Mouse (Mus musculus) intestine, embryonic 15.5 days (tissue): ENCODE data around the gene Dgkg. TPM values are rescaled to one million over a fixed set of nuclear protein-coding genes. Genes with fewer than 3 reads are reported as not detected.

Source experiments
- ATAC-seq: fragments of 200-750 bp; cut with Nextera tagmentation; 2 replicates; pipeline ENCODE4 v1.8.0; 2017; ENCODE audit warnings: moderate TSS enrichment, moderate library complexity
- H3K27ac ChIP-seq: fragments of 300-500 bp; sonication (generic); 2 replicates; pipeline ENCODE4 v1.5.1; 2015; ENCODE audit warnings: mild to moderate bottlenecking, inconsistent platforms
- H3K27me3 ChIP-seq: fragments of 300-500 bp; sonication (generic); replicated peaks from 2 replicates; pipeline ENCODE4 v1.6.1; 2015; ENCODE audit warnings: inconsistent platforms
- H3K36me3 ChIP-seq: fragments of 300-500 bp; sonication (generic); 2 replicates; pipeline ENCODE4 v1.6.1; 2015; ENCODE audit warnings: inconsistent platforms
- H3K4me1 ChIP-seq: fragments of 300-500 bp; sonication (generic); replicated peaks from 2 replicates; pipeline ENCODE4 v1.6.1; 2015; ENCODE audit warnings: inconsistent platforms
- H3K4me2 ChIP-seq: fragments of 300-500 bp; sonication (generic); replicated peaks from 2 replicates; pipeline ENCODE4 v1.6.1; 2015; ENCODE audit warnings: mild to moderate bottlenecking, inconsistent platforms
- H3K4me3 ChIP-seq: fragments of 300-500 bp; sonication (generic); replicated peaks from 2 replicates; pipeline ENCODE4 v1.5.1; 2015; ENCODE audit warnings: inconsistent platforms
- H3K9ac ChIP-seq: fragments of 300-500 bp; sonication (generic); 2 replicates; pipeline ENCODE4 v1.6.1; 2015; ENCODE audit warnings: inconsistent platforms
- H3K9me3 ChIP-seq: fragments of 300-500 bp; sonication (generic); 2 replicates; pipeline ENCODE4 v1.6.1; 2016; ENCODE audit warnings: inconsistent platforms
- WGBS: fragments of 180-500 bp; shearing (Covaris S2); methylation state at CpG from one replicate; pipeline ENCODE4 v1.1.7; 2015; 5-methylcytosine and 5-hydroxymethylcytosine counted together
- polyA plus RNA-seq: library from polyadenylated mRNA; unstranded; fragments of >200 nt; fragmentation: Nextera tagmentation; extraction: Ambion mirVana; gene quantifications from 2 replicates; pipeline ENCODE4 v1.2.1, GENCODE M21; 2015

The Dgkg gene
- polyA plus RNA-seq, 1 experiment from 2014 or later: 3.8 TPM

GRCm38 (mm10) chr16:22642054-22642453 lies 15.0 kb downstream of the Dgkg start:
- no peaks in the 10 kb centered on the region for H3K9me3 ChIP-seq
- H3K27me3 ChIP-seq: no peaks in the 10 kb centered on the region
- H3K27ac ChIP-seq: no peak overlapping the region
- 79% methylated on average over 4 of the region's 4 CpGs for WGBS
- no peaks in the 10 kb centered on the region for H3K4me1 ChIP-seq
- H3K4me3 ChIP-seq: no peak overlapping the region
- H3K36me3 ChIP-seq: no peaks in the 10 kb centered on the region
- H3K9ac ChIP-seq: no peak overlapping the region
- ATAC-seq: no peak
- no peak overlapping the region for H3K4me2 ChIP-seq

- Histone ChIP-seq H3K27me3 (no peaks in the 10 kb centered on the region), H3K4me1 (no peaks in the 10 kb centered on the region), H3K9me3 (no peaks in the 10 kb centered on the region), H3K4me2 (no peak overlapping the region), H3K36me3 (no peaks in the 10 kb centered on the region), H3K4me3 (no peak overlapping the region), H3K9ac (no peak overlapping the region), H3K27ac (no peak overlapping the region)
- WGBS: 25% methylated on average over 9 of the region's 9 CpGs
- ATAC-seq: no peak
These were observed 15.4 kb downstream of the Dgkg start for GRCm38 (mm10) chr16:22641588-22641987.

- H3K27me3 ChIP-seq: no peaks in the 10 kb centered on the region
- no peaks in the 10 kb centered on the region for H3K4me1 ChIP-seq
- no peaks in the 10 kb centered on the region for H3K9me3 ChIP-seq
- no peaks in the 10 kb centered on the region for H3K36me3 ChIP-seq
- no peak overlapping the region for H3K4me3 ChIP-seq
- ATAC-seq: no peak
- no peak overlapping the region for H3K4me2 ChIP-seq
- H3K9ac ChIP-seq: no peak overlapping the region
- no peak overlapping the region for H3K27ac ChIP-seq
- 62% methylated on average over 3 of the region's 3 CpGs for WGBS
These were observed 19.7 kb downstream of the Dgkg start for GRCm38 (mm10) chr16:22637311-22637710.

- H3K4me2 ChIP-seq: no peak overlapping the region
- no peaks in the 10 kb centered on the region for H3K36me3 ChIP-seq
- H3K9me3 ChIP-seq: no peaks in the 10 kb centered on the region
- 54% methylated on average over 8 of the region's 8 CpGs for WGBS
- H3K27me3 ChIP-seq: no peaks in the 10 kb centered on the region
- H3K4me1 ChIP-seq: no peaks in the 10 kb centered on the region
- no peak overlapping the region for H3K27ac ChIP-seq
- H3K4me3 ChIP-seq: no peak overlapping the region
- ATAC-seq: no peak
- H3K9ac ChIP-seq: no peak overlapping the region
These were observed 21.3 kb downstream of the Dgkg start for GRCm38 (mm10) chr16:22635706-22636105.

GRCm38 (mm10) chr16:22633063-22633462 lies 24.0 kb downstream of the Dgkg start:
- no peak overlapping the region for H3K4me3 ChIP-seq

GRCm38 (mm10) chr16:22630351-22630750 lies 26.7 kb downstream of the Dgkg start:
- no peak overlapping the region for H3K27ac ChIP-seq
- no peak overlapping the region for H3K4me2 ChIP-seq
- H3K9me3 ChIP-seq: no peaks in the 10 kb centered on the region
- no peaks in the 10 kb centered on the region for H3K27me3 ChIP-seq
- H3K36me3 ChIP-seq: no peaks in the 10 kb centered on the region
- 84% methylated on average over 4 of the region's 4 CpGs for WGBS
- ATAC-seq: no peak
- no peak overlapping the region for H3K4me3 ChIP-seq
- no peaks in the 10 kb centered on the region for H3K4me1 ChIP-seq
- no peak overlapping the region for H3K9ac ChIP-seq

More at GRCm38 (mm10) chr16:22633063-22633462, 24.0 kb downstream of the Dgkg start:
- Histone ChIP-seq H3K27ac (no peak overlapping the region), H3K4me1 (no peaks in the 10 kb centered on the region), H3K9me3 (no peaks in the 10 kb centered on the region), H3K4me2 (no peak overlapping the region), H3K9ac (no peak overlapping the region), H3K27me3 (no peaks in the 10 kb centered on the region), H3K36me3 (no peaks in the 10 kb centered on the region)
- no peak for ATAC-seq
- 79% methylated on average over 4 of the region's 4 CpGs for WGBS

- Histone ChIP-seq H3K4me3 (no peak overlapping the region), H3K27ac (no peak overlapping the region), H3K4me1 (no peaks in the 10 kb centered on the region), H3K36me3 (no peaks in the 10 kb centered on the region), H3K4me2 (no peak overlapping the region), H3K9ac (no peak overlapping the region), H3K27me3 (no peaks in the 10 kb centered on the region), H3K9me3 (no peaks in the 10 kb centered on the region)
- WGBS: 85% methylated on average over 4 of the region's 4 CpGs
- no peak for ATAC-seq
These were observed 27.1 kb downstream of the Dgkg start for GRCm38 (mm10) chr16:22629900-22630299.

- Histone ChIP-seq H3K36me3 (no peaks in the 10 kb centered on the region), H3K4me2 (no peak overlapping the region), H3K9ac (no peak overlapping the region), H3K27me3 (no peaks in the 10 kb centered on the region), H3K27ac (no peak overlapping the region), H3K4me1 (peaks cover 3% of the 10 kb centered on the region; the same call in 1 of the 2 replicates), H3K9me3 (no peaks in the 10 kb centered on the region), H3K4me3 (no peak overlapping the region)
- 84% methylated on average over 5 of the region's 5 CpGs for WGBS
- ATAC-seq: no peak
These were observed 31.0 kb downstream of the Dgkg start for GRCm38 (mm10) chr16:22625987-22626386.

- Histone ChIP-seq H3K4me3 (no peak overlapping the region), H3K9ac (no peak overlapping the region), H3K27me3 (no peaks in the 10 kb centered on the region), H3K4me1 (peaks cover 3% of the 10 kb centered on the region; the same call in 1 of the 2 replicates), H3K36me3 (no peaks in the 10 kb centered on the region), H3K27ac (no peak overlapping the region), H3K4me2 (no peak overlapping the region), H3K9me3 (no peaks in the 10 kb centered on the region)
- no peak for ATAC-seq
- 63% methylated on average over 5 of the region's 5 CpGs for WGBS
These were observed 31.6 kb downstream of the Dgkg start for GRCm38 (mm10) chr16:22625412-22625811.

GRCm38 (mm10) chr16:22622286-22622685 lies 34.7 kb downstream of the Dgkg start:
- Histone ChIP-seq H3K27ac (peak overlapping the region; percentile 41; the same call in 1 of the 2 replicates), H3K9me3 (no peaks in the 10 kb centered on the region), H3K9ac (no peak overlapping the region), H3K4me3 (0 out of 2 replicates have a peak overlapping the region, but pooled peaks have one; percentile 4), H3K4me1 (peaks cover 3% of the 10 kb centered on the region; the same call in 1 of the 2 replicates), H3K4me2 (peak overlapping the region; percentile 44), H3K27me3 (no peaks in the 10 kb centered on the region), H3K36me3 (no peaks in the 10 kb centered on the region)
- ATAC-seq: peak; percentile 78
- WGBS: 22% methylated on average over 9 of the region's 9 CpGs

GRCm38 (mm10) chr16:22621299-22621920 lies 35.6 kb downstream of the Dgkg start:
- Histone ChIP-seq H3K4me2 (peak overlapping the region; percentile 44), H3K4me1 (peaks cover 3% of the 10 kb centered on the region; the same call in 1 of the 2 replicates), H3K36me3 (no peaks in the 10 kb centered on the region), H3K27ac (peak overlapping the region; percentile 62), H3K9ac (no peak overlapping the region), H3K27me3 (no peaks in the 10 kb centered on the region), H3K9me3 (no peaks in the 10 kb centered on the region), H3K4me3 (0 out of 2 replicates have a peak overlapping the region, but pooled peaks have one; percentile 4)
- WGBS: 62% methylated on average over 13 of the region's 13 CpGs
- peak; percentile 82 for ATAC-seq

GRCm38 (mm10) chr16:22618424-22619056 lies 38.5 kb downstream of the Dgkg start:
- Histone ChIP-seq H3K9me3 (no peaks in the 10 kb centered on the region), H3K4me3 (no peak overlapping the region), H3K27me3 (no peaks in the 10 kb centered on the region), H3K4me1 (peaks cover 3% of the 10 kb centered on the region; the same call in 1 of the 2 replicates), H3K4me2 (no peak overlapping the region), H3K36me3 (no peaks in the 10 kb centered on the region), H3K27ac (no peak overlapping the region), H3K9ac (no peak overlapping the region)
- WGBS: 70% methylated on average over 8 of the region's 8 CpGs
- ATAC-seq: no peak

- no peaks in the 10 kb centered on the region for H3K27me3 ChIP-seq
- WGBS: 66% methylated on average over 4 of the region's 4 CpGs
These were observed 41.2 kb downstream of the Dgkg start for GRCm38 (mm10) chr16:22615805-22616204.

More at GRCm38 (mm10) chr16:22615805-22616204, 41.2 kb downstream of the Dgkg start:
- H3K9ac ChIP-seq: no peak overlapping the region
- H3K4me2 ChIP-seq: no peak overlapping the region
- no peak overlapping the region for H3K4me3 ChIP-seq
- no peak overlapping the region for H3K27ac ChIP-seq
- H3K9me3 ChIP-seq: no peaks in the 10 kb centered on the region
- H3K4me1 ChIP-seq: no peaks in the 10 kb centered on the region
- ATAC-seq: no peak
- H3K36me3 ChIP-seq: no peaks in the 10 kb centered on the region
